ENCODE assay signal across 9 mouse cellular contexts in genomic region chr8:48775531-48776037, GRCm38 (mm10).
DNase-seq lines count a peak whose midpoint lies in the region; ATAC-seq and TF ChIP-seq lines count a peak whose summit lies in the region.
"Had no signal": no experiment of that assay in that cellular context is flagged by ENCODE, and none has a peak within 500 bp of the region (broad histone marks: within the 10 kb centered on the region; RNA-seq: fewer than 3 reads in every experiment).

No protein-coding gene starts in this region.

- H3K9me3 ChIP-seq in embryonic facial prominence, embryonic 14.5 days (ENCODE audit: control insufficient read depth, low read length), result no peaks in the 10 kb centered on the region
- no peaks in the 10 kb centered on the region for H3K9me3 ChIP-seq in limb, embryonic 10.5 days (replicated peaks)

- H3K9ac ChIP-seq in embryonic facial prominence, embryonic 14.5 days (ENCODE audit: low read depth, low read length), result no peak overlapping the region

- H3K27ac ChIP-seq in left cerebral cortex, adult 2 months, result peak overlapping the region; percentile 32; the same call in 1 of the 2 replicates
- no peak overlapping the region for H3K27ac ChIP-seq in embryonic facial prominence, embryonic 14.5 days (replicated peaks; ENCODE audit: low read depth, low read length)
- peak overlapping the region; percentile 78 for H3K27ac ChIP-seq in limb, embryonic 10.5 days

- WGBS in embryonic facial prominence, embryonic 14.5 days, result 8% methylated on average over 9 of the region's 9 CpGs
- 12% methylated on average over 9 of the region's 9 CpGs for WGBS in limb, embryonic 10.5 days

- H3K27me3 ChIP-seq in embryonic facial prominence, embryonic 14.5 days (replicated peaks; ENCODE audit: control insufficient read depth, insufficient read depth, low read length), result no peaks in the 10 kb centered on the region
- no peaks in the 10 kb centered on the region for H3K27me3 ChIP-seq in limb, embryonic 10.5 days (ENCODE audit: low read depth, poor library complexity, severe bottlenecking)
- H3K27me3 ChIP-seq: Patski had no signal

- ATAC-seq in embryonic facial prominence, embryonic 14.5 days (ENCODE audit: low read depth), result peak; percentile 73
- ATAC-seq: Patski had no signal

- DNase-seq in left cerebral cortex, adult 2 months (ENCODE audit: extremely low spot score in 1 of 2, low spot score in 2 of 2), result no peak
- DNase-seq in left cerebral cortex, postnatal 36 days (ENCODE audit: low spot score in 2 of 2), result no peak
- DNase-seq in embryonic facial prominence, embryonic 14.5 days (ENCODE audit: low spot score), result peak; percentile 68
- peak; percentile 47 for DNase-seq in limb, embryonic 10.5 days (ENCODE audit: low spot score)
- peak; percentile 15 for DNase-seq in skeletal muscle tissue, adult 2 months (ENCODE audit: low read depth, low spot score)
- no peak for DNase-seq in adrenal gland, postnatal 4 days (ENCODE audit: low spot score in 2 of 2)
- no peak for DNase-seq in urinary bladder, postnatal 36 days (ENCODE audit: low spot score in 2 of 2)
- DNase-seq: left cerebral cortex, postnatal 4 days had no signal

- peak overlapping the region; percentile 44 for H3K4me2 ChIP-seq in embryonic facial prominence, embryonic 14.5 days (ENCODE audit: low read depth, low read length)

- intact Hi-C loops in left cerebral cortex, adult 2 months (cut with DNase I), result no loop called here
- intact Hi-C loops in left cerebral cortex, postnatal 36 days (cut with DNase I), result no loop called here

- H3K36me3 ChIP-seq in embryonic facial prominence, embryonic 14.5 days (ENCODE audit: control insufficient read depth, insufficient read depth, low read length), result no peaks in the 10 kb centered on the region; the same call in 1 of the 2 replicates
- no peaks in the 10 kb centered on the region for H3K36me3 ChIP-seq in limb, embryonic 10.5 days

- peak overlapping the region; percentile 22 for H3K4me3 ChIP-seq in left cerebral cortex, adult 2 months
- H3K4me3 ChIP-seq in embryonic facial prominence, embryonic 14.5 days (ENCODE audit: low read depth, low read length), result no peak overlapping the region
- H3K4me3 ChIP-seq in limb, embryonic 10.5 days, result peak overlapping the region; percentile 17; the same call in 1 of the 2 replicates

- peaks cover 8% of the 10 kb centered on the region for H3K4me1 ChIP-seq in embryonic facial prominence, embryonic 14.5 days (ENCODE audit: control insufficient read depth, insufficient read depth, low read length)
- peaks cover 46% of the 10 kb centered on the region for H3K4me1 ChIP-seq in limb, embryonic 10.5 days

- TF ChIP-seq CTCF in left cerebral cortex, adult 2 months (IDR thresholded peaks at IDR 0.05), result no peak

Comparison
In these comparisons a context has a peak if more than half of its experiments do, and no peak if none do; other contexts are left out.
1. DNase-seq: peak in embryonic facial prominence, embryonic 14.5 days (single experiment), limb, embryonic 10.5 days (single experiment) and skeletal muscle tissue, adult 2 months (single experiment); none in left cerebral cortex, adult 2 months (0 of 2), left cerebral cortex, postnatal 36 days (0 of 2), adrenal gland, postnatal 4 days (0 of 2) and urinary bladder, postnatal 36 days (0 of 2).